Mouse (Mus musculus) heart, embryonic 15.5 days (tissue): ENCODE data around the gene 4930407I10Rik. TPM values are rescaled to one million over a fixed set of nuclear protein-coding genes. Genes with fewer than 3 reads are reported as not detected.

Experiments used
- polyA plus RNA-seq: library from polyadenylated mRNA; unstranded; fragments of >200 nt; fragmentation: Nextera tagmentation; extraction: Ambion mirVana; gene quantifications from 2 replicates; pipeline ENCODE4 v1.2.1, GENCODE M21; 2015

The 4930407I10Rik gene
- polyA plus RNA-seq, 1 experiment from 2014 or later, result not detected

Other genes starting within 250 kb of the 4930407I10Rik start
- 15.8 and 17.6 TPM in 2 replicates for gene Tob2, start 200.4 kb upstream of the 4930407I10Rik start, polyA plus RNA-seq
- gene Phf5a, start 187.2 kb upstream of the 4930407I10Rik start, polyA plus RNA-seq, result 70.5 and 97.6 TPM in 2 replicates
- 610 and 636 TPM in 2 replicates for gene Aco2, start 186.8 kb upstream of the 4930407I10Rik start, polyA plus RNA-seq
- gene Polr3h, start 132.9 kb upstream of the 4930407I10Rik start, polyA plus RNA-seq, result 134 and 145 TPM in 2 replicates
- gene Csdc2, start 122.4 kb upstream of the 4930407I10Rik start, polyA plus RNA-seq, result 5.7 and 9.6 TPM in 2 replicates
- gene Pmm1, start 98.2 kb upstream of the 4930407I10Rik start, polyA plus RNA-seq, result 18.1 and 27.9 TPM in 2 replicates
- not detected in 2 replicates for gene 1700029P11Rik, start 78.6 kb upstream of the 4930407I10Rik start, polyA plus RNA-seq
- gene Xrcc6, start 71.3 kb upstream of the 4930407I10Rik start, polyA plus RNA-seq, result 58.2 and 85.4 TPM in 2 replicates
- gene Desi1, start 25.3 kb upstream of the 4930407I10Rik start, polyA plus RNA-seq, result 16.8 and 26.9 TPM in 2 replicates
- 130 and 171 TPM in 2 replicates for gene Snu13, start 11.6 kb upstream of the 4930407I10Rik start, polyA plus RNA-seq
- 0.05 TPM in 1 of 2 replicates, not detected in the other for gene Mei1, start 10.8 kb downstream of the 4930407I10Rik start, polyA plus RNA-seq
- 7.4 and 11.9 TPM in 2 replicates for gene Ccdc134, start 68.8 kb downstream of the 4930407I10Rik start, polyA plus RNA-seq
- 73.8 and 106 TPM in 2 replicates for gene Srebf2, start 88.0 kb downstream of the 4930407I10Rik start, polyA plus RNA-seq
- gene Shisa8, start 153.7 kb downstream of the 4930407I10Rik start, polyA plus RNA-seq, result 0.22 and 0.25 TPM in 2 replicates
- not detected in 2 replicates for gene Tnfrsf13c, start 165.2 kb downstream of the 4930407I10Rik start, polyA plus RNA-seq
- gene Cenpm, start 185.6 kb downstream of the 4930407I10Rik start, polyA plus RNA-seq, result 54.0 and 55.7 TPM in 2 replicates
- not detected in 2 replicates for gene 1500009C09Rik, start 193.2 kb downstream of the 4930407I10Rik start, polyA plus RNA-seq
- gene Sept3, start 215.7 kb downstream of the 4930407I10Rik start, polyA plus RNA-seq, result 3.4 and 5.2 TPM in 2 replicates
- 0.13 and 0.23 TPM in 2 replicates for gene Wbp2nl, start 239.8 kb downstream of the 4930407I10Rik start, polyA plus RNA-seq